Mouse (Mus musculus): Measurements from ENCODE around the gene Gm10277. TPM values are rescaled to one million over a fixed set of nuclear protein-coding genes. Genes with fewer than 3 reads are reported as not detected.

The Gm10277 gene
- polyA plus RNA-seq, 1 experiment, result not detected

DNA sequence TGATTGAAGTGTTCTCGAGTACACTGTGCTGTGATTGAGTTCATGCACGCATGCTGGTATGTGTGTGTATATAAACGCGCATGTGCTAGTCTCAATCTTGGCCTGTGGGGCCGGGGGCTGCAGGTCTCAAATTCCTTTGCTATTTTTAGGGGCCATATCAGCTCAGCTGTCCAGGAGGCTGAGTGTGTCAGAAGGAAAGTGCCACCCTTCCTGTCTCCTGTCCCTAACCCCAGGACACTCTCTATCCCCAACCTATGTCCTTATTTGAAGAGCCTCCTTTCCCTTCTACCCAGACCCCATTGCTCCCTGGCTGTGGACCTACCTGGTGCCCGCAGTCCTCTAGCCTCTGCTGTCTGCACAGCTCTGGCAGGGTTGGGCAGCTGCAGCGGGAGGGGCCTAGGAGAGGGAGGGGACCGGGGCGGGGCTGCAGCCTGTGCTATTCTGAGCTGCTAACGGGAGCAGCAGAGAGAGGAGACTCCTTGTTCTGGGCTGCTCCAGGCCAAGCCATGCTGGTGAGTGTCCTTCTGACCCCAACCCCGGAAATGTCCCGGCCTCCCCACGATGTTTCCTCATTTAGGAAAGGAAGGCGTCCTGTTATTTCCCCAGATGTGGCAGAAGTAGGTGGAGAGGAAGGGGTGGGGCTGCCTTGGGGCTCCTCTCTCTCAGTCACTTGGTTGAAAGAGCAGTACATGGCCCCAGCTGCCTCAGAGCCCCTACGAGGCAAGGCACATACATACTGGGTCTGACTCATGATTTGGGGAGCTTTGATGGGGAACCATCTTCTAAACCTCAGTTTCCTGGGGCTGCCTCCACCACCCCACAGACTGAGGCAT, 13.5 kb upstream of the Gm10277 start:
- H3K4me1 ChIP-seq (ENCODE audit: control insufficient read depth, insufficient read depth, insufficient read length, low read length), result peaks cover 8% of the 10 kb centered on the region
- TF ChIP-seq CTCF (IDR thresholded peaks at IDR 0.05; ENCODE audit: extremely low read depth, insufficient read length, insufficient replicate concordance, low read depth, low read length) (no peak), POLR2A (IDR thresholded peaks at IDR 0.05; ENCODE audit: low read depth, low read length) (no peak)
- WGBS, result 24% methylated on average over 15 of the region's 15 CpGs
- no peaks in the 10 kb centered on the region for H3K36me3 ChIP-seq (ENCODE audit: control insufficient read depth, insufficient read depth, low read length)
- peak overlapping the region; percentile 7; the same call in 1 of the 2 replicates for H3K27ac ChIP-seq (ENCODE audit: insufficient read depth, low read depth, low read length)
- H3K4me3 ChIP-seq (ENCODE audit: low read depth, low read length), result peak overlapping the region; percentile 47
- H3K27me3 ChIP-seq (ENCODE audit: control insufficient read depth, insufficient read depth, low read length), result no peaks in the 10 kb centered on the region

DNA sequence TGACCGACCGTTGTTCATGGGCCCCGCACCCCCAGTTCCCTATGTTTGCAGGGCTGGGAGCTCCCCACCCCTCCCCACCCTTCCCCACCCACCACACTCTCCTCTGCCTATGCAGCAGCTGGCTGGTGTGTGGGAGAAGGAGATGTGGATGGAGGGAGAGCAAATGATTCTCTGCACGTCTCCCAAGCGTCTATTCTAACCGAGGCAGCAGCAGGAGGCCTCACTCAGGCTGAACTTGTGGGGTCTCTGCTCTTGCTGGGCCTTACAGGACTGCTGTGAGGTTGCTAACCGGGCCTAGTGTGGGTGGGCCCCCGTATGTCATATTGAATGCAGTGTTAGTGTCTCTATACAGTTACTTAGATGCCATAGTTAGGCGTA, 12.9 kb upstream of the Gm10277 start:
- TF ChIP-seq POLR2A (IDR thresholded peaks at IDR 0.05; ENCODE audit: low read depth, low read length) (no peak), CTCF (IDR thresholded peaks at IDR 0.05; ENCODE audit: extremely low read depth, insufficient read length, insufficient replicate concordance, low read depth, low read length) (no peak)
- no peaks in the 10 kb centered on the region for H3K27me3 ChIP-seq (ENCODE audit: control insufficient read depth, insufficient read depth, low read length)
- H3K4me1 ChIP-seq (ENCODE audit: control insufficient read depth, insufficient read depth, insufficient read length, low read length), result peaks cover 8% of the 10 kb centered on the region
- 77% methylated on average over 9 of the region's 9 CpGs for WGBS
- no peak overlapping the region for H3K4me3 ChIP-seq (ENCODE audit: low read depth, low read length)
- H3K27ac ChIP-seq (ENCODE audit: insufficient read depth, low read depth, low read length), result no peak overlapping the region
- 0 out of 2 replicates have a peak, but pooled peaks cover 2% of the 10 kb centered on the region for H3K36me3 ChIP-seq (ENCODE audit: control insufficient read depth, insufficient read depth, low read length)

DNA sequence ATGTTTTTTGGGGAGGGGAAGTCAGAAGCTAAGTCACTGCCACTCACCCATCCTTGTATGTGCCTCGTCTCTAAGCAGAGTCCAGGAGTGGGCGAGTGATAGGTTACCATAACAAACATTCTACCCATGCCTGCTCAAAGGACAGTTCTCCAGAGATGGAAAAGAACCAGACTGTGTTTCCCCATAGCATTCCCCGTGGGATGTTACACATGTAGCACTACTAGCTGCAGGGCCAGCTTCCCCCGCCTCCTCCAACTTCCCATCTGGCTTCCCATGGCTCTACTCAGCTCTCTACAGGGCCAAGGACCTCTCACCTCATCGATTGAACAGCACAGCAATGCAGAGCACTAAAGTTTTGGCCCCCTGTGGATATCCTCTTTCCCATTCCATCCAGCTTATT, 7.7 kb upstream of the Gm10277 start:
- Histone ChIP-seq H3K4me3 (ENCODE audit: low read depth, low read length) (no peak overlapping the region), H3K4me1 (ENCODE audit: control insufficient read depth, insufficient read depth, insufficient read length, low read length) (peaks cover 14% of the 10 kb centered on the region), H3K27ac (ENCODE audit: insufficient read depth, low read depth, low read length) (no peak overlapping the region), H3K27me3 (ENCODE audit: control insufficient read depth, insufficient read depth, low read length) (no peaks in the 10 kb centered on the region), H3K36me3 (ENCODE audit: control insufficient read depth, insufficient read depth, low read length) (0 out of 2 replicates have a peak, but pooled peaks cover 7% of the 10 kb centered on the region)
- 74% methylated on average over 5 of the region's 5 CpGs for WGBS
- no peak for TF ChIP-seq POLR2A (IDR thresholded peaks at IDR 0.05; ENCODE audit: low read depth, low read length)

DNA sequence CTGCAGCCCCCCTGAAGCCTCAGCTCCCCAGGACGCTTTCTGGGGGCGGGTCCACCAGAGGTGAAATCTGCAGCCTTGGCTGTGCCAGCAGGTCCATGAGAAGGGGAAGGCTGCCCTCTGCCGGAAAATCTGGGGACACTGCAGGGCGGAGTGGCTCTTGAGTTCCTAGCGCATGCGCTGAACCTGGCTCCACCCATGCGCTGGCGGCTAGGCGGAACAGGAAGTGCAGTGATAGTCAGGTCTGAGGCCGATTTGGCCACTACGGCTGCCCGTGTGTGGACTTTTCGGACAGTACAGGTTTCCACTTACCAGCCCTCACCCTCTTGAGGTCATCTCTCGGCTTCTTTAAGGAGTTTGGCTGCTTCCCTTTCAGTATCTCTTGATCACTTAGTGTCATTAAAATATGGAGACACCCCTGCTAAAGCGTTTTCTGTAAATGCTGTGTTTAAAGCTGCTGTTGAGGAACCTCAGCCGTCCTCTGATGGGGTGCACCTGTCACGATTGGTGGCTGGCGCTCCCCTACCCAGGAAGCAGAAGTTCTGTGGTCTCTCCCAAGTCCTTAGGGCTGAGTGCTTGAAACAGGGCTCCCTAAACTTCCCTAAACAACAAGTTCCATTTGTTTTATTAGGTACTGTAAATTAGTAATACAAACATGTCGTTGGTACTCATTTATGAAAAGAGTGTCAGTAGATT, 5.8 kb upstream of the Gm10277 start:
- Histone ChIP-seq H3K4me1 (ENCODE audit: control insufficient read depth, insufficient read depth, insufficient read length, low read length) (peaks cover 15% of the 10 kb centered on the region), H3K4me3 (ENCODE audit: low read depth, low read length) (peak overlapping the region; percentile 51)
- WGBS, result 1% methylated on average over 19 of the region's 19 CpGs

DNA sequence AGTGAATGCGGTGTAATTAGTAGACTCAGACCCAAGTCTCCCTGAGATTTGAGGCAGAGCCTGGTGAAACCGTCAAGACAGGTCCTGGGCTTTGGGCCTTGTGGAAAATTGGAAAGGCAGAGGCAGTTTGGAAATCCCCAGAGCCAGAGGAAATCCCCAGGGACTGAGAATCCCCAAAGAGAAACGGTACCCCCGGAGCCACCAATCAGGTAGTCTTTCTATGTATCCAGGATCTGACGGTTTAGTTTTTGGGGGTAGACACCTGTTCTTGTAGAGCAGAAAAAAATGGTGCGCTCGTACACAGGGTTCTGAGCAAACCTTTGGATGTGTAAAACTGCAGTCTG, 5.0 kb upstream of the Gm10277 start:
- WGBS, result 63% methylated on average over 7 of the region's 7 CpGs
- Histone ChIP-seq H3K27ac (ENCODE audit: insufficient read depth, low read depth, low read length) (no peak overlapping the region), H3K36me3 (ENCODE audit: control insufficient read depth, insufficient read depth, low read length) (0 out of 2 replicates have a peak, but pooled peaks cover 7% of the 10 kb centered on the region), H3K27me3 (ENCODE audit: control insufficient read depth, insufficient read depth, low read length) (no peaks in the 10 kb centered on the region), H3K4me3 (ENCODE audit: low read depth, low read length) (no peak overlapping the region), H3K4me1 (ENCODE audit: control insufficient read depth, insufficient read depth, insufficient read length, low read length) (peaks cover 15% of the 10 kb centered on the region)
- TF ChIP-seq POLR2A (IDR thresholded peaks at IDR 0.05; ENCODE audit: low read depth, low read length) (no peak), CTCF (IDR thresholded peaks at IDR 0.05; ENCODE audit: extremely low read depth, insufficient read length, insufficient replicate concordance, low read depth, low read length) (no peak)

More for the DNA sequence above, 5.8 kb upstream of the Gm10277 start:
- H3K27me3 ChIP-seq (ENCODE audit: control insufficient read depth, insufficient read depth, low read length), result no peaks in the 10 kb centered on the region
- H3K36me3 ChIP-seq (ENCODE audit: control insufficient read depth, insufficient read depth, low read length), result 0 out of 2 replicates have a peak, but pooled peaks cover 7% of the 10 kb centered on the region
- peak overlapping the region; percentile 75 for H3K27ac ChIP-seq (ENCODE audit: insufficient read depth, low read depth, low read length)
- peak; percentile 98 for TF ChIP-seq CTCF (IDR thresholded peaks at IDR 0.05; ENCODE audit: extremely low read depth, insufficient read length, insufficient replicate concordance, low read depth, low read length)
- peak; percentile 72 for TF ChIP-seq POLR2A (IDR thresholded peaks at IDR 0.05; ENCODE audit: low read depth, low read length)

DNA sequence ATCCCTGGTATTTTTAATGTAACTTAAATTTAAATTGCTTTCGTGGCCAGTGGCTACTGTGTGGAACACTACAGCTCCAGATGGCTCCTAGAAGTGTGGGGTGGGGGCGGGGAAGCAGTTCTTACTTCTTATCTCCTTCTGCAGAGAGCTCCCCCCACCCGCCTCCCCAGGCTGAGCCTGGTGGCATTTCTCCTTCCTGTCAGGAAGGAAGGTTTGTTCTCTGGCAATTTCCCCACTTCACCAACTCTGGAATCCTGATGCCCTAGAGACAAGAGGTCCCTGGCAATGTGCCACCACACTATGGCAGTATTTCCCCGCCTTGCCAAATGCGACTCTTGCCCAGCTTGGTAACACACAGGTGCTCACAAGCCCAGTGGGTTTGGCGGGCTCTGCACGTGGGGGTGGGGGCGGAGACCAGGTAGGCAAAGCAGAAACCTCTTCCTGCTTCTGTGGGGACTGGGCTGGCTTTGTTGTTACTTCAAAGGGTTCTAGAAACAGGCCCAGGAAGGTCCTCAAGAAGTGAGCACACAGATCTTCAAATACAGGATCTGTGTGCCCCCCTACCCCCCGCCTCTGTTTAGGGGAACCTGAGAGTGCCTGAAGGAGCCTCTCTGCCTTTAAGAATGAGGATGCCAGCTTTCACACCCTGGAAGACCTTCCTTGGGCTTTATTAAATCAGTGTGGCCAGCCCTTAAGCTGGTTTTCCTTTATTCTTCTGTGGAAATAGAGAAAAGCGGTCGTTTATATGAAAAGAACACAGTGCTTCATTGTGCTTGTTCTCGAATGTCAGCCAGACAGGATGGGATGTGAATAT, 4.4 kb upstream of the Gm10277 start:
- Histone ChIP-seq H3K27me3 (ENCODE audit: control insufficient read depth, insufficient read depth, low read length) (no peaks in the 10 kb centered on the region), H3K27ac (ENCODE audit: insufficient read depth, low read depth, low read length) (no peak overlapping the region), H3K4me1 (ENCODE audit: control insufficient read depth, insufficient read depth, insufficient read length, low read length) (peaks cover 15% of the 10 kb centered on the region), H3K4me3 (ENCODE audit: low read depth, low read length) (no peak overlapping the region), H3K36me3 (ENCODE audit: control insufficient read depth, insufficient read depth, low read length) (0 out of 2 replicates have a peak, but pooled peaks cover 7% of the 10 kb centered on the region)
- 24% methylated on average over 12 of the region's 12 CpGs for WGBS
- TF ChIP-seq POLR2A (IDR thresholded peaks at IDR 0.05; ENCODE audit: low read depth, low read length) (no peak), CTCF (IDR thresholded peaks at IDR 0.05; ENCODE audit: extremely low read depth, insufficient read length, insufficient replicate concordance, low read depth, low read length) (no peak)
